Mouse (Mus musculus) ovary, postnatal 36 days (tissue): ENCODE measurements at regions not wholly inside any gene's neighbourhood (a gene's known extent, or its start where the extent isn't known, plus 50 kb on each side); places are given as distances from the start of the nearest gene placed in this dataset.

Source experiments
- DNase-seq: peaks from one replicate; pipeline ENCODE4 v3.0.0; 2022; ENCODE audit warnings: low spot score, mixed read lengths

DNA sequence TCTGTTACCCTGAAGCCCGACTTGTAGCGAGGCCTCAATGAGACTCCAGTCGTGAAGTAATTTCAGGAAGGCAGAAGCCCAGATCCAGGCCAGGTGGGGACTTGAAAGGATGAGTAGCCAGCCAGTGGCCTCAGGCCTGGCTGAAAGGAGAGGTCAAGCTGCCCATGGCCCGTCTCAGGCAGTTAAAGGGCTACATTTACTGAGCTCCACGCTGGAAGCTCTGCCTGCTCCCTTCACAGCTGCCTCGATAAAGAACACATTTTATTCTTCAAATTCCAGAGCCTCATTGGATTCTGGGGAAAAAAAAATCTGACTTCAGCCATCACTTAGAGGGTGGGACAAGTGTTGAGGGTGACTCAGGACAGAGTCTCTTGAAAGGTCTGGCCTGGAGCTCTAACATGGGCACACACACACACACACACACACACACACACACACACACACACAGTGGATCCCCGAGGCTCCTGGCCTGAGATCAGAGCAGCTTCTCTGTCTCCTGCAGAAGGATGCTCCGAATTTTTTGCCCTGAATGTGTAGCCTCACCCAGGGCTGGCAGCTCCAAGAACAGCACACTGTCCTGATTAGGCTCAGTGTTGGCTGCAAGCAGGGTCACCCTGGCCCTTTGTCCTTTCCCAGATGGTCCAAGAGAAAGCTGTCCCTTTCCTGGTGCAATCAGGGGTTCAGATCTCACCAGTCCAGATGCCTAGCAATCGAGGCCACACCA, 53.0 kb downstream of the Gadd45g start:
- DNase-seq: no peak

DNA sequence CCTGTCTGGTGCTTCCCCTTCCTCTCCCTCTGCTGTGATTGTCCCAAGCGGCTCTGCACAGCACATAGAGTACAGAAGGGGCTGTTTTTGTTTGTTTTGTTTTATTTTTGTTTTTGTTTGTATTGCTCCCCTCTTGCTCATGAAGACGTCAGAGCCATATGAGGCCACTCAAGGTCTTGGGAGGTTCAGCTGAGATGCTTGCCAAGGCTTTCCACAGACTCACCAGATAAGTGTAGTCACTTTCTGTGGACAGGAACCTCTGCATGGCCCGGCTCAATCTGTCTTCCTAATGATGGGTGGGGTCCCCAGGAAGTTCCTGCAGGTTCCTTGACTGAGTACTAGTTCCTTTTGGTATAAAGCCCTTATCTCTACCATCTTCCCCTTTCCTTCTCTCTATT, 53.6 kb downstream of the Gadd45g start:
- DNase-seq: no peak

DNA sequence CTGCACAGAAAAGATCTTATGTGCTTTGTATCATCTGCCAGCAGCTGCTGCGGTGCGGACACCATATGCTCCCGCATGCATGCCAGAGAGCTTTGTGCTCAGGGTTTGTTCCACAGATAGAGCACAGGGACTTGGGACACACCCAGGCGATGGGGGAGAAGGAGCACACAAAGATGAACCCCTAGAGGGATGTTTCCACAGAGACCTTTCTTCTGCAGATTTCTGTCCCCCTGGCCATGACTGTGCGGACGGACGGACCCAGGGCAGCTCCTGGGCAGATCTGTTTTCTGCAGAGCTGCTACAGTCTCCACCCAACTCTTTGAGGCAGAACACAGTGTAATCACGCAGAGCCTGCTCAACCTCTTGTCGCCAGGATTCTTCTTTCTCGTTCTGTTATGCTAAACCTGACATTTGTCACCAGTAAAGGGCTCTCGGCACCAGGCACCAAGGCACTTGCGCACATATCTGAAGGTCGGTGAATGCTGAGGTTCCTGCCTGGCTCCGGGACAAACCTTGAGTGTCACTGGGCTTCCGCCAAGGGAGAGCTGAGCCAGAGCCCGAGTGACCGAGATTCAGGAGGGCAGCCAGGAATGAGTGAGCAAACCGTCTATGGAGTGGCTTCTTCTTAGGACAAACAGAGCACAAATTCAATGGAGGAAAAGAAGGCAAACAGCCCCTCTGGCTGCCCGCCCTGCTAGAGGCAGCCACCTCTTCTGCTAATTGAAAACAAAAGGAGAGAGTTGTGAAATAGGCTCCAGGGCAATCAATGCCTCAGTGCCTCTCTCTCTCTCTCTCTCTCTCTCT, 56.2 kb downstream of the Gadd45g start:
- peak; percentile 68 for DNase-seq

DNA sequence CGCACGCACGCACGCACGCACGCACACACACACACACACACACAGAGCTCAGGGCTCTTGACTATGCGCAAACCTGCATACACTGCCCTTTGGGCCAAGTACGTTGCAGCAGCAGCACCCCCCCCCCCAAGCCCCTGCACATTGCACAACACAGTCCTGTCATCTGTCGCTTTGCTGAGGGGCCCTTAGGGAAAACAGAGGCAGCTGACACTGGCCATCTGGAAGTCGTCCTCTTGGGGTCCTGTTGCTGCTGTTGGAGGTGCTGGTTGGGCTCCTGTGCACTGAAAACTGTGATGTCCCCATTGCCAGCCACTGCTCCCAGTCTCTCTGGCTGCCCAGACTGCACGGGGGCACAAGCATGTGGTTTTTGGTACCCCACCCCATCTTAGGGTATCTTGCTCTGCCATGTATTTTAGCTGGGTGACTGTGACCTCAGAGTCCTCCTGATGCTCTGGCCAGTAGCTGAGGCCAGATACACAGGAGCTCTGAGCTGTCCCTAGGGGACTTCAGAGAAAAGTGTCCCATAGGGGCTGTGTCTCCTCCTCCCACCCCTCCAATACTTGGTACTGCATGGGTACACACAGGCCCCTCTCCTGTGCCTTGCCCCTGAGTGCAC, 57.0 kb downstream of the Gadd45g start:
- no peak for DNase-seq

DNA sequence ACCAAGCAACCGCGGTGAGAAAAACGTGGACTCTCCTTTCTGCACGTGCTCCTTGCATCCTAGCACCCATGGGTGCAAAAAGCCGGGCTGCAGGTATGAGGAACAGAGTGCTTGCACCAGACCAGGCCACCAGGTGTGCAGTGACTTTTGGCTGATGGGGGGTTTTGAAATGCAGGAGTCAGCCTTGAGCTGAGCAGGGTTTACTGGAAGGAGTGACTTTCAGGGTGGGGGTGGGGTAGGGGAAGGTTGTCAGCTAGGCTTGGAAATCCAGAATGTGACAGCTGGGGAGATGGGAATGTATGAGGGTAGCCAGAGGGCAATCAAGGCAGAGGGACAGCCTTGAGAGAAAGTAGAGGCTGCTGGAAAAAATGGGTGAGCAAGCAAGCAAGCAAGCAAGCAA, 58.8 kb downstream of the Gadd45g start:
- no peak for DNase-seq

DNA sequence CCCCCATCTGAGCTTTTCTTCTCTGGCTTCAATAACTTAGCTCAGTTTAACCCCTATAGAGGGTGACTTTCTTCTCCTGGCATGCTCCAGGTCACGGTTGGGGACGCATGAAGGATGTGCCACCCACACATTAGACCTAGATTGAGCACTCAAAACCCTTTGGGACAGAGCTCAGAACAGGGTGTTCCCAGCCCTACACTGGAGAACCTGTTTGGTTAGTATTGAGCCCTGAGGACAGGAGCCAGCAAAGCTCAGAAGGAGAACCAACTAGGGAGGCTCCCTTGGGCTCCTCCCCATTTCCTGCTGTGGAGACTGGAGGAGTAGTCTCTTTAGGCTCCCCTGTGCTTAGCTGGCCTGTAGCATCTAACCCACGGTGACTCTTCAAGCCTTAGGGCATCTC, 59.6 kb downstream of the Gadd45g start:
- no peak for DNase-seq

DNA sequence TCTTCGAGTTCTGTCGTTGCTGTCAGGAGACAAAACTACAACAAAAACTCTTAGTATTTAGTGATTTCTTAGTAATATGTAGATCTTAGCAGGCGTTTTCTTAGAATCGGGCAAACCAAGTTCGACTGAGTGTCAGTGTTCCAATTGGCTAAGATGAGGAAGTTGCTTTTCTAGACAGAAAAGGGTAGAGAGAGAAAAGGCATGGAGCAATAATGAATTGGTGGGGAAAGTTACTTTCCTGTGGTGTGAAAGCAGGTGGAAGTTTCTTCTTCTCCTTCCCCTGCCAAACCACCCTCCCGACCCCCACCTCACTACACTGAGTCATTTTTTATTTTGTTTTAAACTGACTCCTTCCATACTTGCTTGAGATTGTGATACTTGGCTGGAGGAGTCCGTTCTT, 62.0 kb downstream of the Gadd45g start:
- DNase-seq: no peak

DNA sequence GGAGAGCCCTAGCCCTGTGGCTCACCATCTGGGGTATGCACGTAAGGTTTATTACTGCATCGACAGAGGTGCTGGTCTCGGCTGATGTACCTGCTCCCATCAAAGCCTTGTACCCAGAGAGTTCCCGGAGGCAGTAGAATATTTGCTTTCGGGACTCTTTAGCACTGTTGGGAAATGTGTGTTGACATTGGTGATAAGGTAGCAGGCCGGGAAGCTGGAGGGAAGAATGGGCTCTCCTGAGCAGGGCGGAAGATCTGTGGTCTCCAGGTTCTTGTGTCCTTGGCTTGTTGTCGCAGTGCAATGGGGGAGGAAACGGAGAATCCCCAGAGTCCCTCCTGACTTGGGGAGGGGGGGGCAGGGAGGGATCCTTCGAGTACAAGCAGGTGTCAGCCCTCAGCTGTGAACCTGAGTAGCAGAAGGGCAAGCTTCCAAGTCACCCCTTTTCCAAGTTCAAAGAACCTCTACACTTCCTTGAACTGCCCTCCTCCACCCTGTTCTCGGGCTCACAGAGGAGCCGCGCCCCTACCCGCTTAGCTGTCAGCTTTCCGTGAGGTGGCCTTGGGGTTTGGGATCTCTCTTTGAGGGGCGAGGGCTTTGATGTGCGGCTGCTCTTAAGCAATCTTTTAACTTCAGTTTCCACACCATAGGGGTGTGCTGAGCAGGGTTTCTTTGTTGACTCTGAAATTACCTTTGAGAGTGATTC, 65.0 kb downstream of the Gadd45g start:
- DNase-seq: no peak

DNA sequence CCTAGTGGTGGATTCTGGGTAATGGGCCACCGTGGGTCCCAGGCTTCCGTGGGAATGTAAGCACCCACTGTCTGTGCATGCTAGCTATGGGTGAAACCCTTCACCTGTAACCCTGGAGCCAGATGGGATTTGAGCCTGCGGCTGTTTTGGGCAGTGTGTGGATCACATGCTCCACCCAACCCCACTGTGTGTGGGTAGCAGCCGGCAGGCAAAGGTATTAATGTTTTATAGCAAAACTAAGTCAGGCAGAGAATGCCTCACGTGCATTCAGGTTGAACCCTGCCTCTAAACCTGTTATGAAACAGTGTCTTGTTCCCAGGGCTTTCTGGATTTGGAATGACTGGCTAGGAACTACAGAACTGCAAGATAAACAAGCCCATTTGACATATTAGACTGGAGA, 66.0 kb downstream of the Gadd45g start:
- DNase-seq: no peak

DNA sequence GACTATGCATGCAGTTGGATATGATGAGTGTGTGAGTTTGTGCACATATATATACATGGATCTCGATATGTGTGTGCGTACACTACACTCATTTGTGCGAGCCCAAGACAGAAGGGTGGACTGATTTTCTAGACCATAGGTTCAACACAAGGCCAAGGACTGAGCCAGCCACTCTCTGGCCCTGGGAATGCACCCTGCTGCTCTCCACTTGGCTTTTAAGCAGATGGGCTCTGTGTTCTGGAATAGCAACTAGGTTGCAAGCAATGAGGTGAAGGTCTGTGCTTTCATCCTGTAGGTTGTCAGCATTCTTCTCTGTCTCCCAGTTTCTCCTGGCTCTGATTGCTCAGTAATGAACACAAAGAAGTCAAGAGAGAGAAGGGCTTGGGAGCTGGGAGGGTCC, 66.5 kb downstream of the Gadd45g start:
- no peak for DNase-seq

DNA sequence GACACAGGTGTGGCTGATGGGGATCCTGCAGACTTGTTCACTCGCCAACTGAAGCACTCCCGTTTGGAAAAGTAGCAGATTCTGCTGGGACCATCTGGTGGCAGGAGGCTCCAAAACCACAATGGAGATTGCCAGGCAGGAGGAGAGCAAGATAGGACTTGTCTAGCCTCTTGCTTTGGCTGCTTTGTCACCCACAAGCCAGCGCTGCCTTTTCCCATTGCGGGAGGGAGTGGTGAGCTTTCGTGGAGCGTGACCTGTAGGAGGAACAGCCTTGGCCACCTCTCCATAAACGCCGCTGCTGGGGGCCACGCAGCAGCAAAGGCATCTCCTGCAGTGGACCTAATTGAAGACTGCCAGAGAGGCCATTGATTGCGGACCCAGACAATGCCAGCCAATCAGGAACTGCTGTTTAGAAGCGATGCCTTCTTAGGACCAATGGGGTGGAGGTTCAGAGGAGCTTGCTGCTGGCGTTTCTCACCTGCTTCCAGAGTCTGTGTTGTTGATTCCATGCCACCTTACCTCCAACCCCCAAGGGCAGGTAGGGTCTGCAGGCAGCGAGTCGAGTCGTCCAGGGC, 70.3 kb downstream of the Gadd45g start:
- peak; percentile 30 for DNase-seq

DNA sequence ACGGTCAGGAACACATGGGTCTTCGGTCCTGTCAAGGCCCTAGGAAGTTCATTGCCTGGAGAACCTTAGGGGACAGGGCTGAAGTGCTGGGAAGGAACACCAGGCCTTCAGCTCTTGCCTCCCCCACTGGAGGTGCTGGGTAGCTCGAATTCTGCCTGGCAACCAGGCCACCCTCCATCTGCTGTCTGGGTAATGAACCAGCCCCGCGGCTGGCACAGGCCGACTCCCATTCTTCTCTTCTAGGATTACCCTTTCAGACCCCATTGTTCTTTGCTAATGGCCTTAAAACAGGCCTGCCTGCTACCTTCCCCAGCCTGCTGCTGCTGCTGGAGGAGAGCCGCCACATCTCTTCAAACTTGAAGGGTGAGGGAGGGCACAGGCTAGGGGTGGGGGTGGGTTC, 71.2 kb downstream of the Gadd45g start:
- no peak for DNase-seq

DNA sequence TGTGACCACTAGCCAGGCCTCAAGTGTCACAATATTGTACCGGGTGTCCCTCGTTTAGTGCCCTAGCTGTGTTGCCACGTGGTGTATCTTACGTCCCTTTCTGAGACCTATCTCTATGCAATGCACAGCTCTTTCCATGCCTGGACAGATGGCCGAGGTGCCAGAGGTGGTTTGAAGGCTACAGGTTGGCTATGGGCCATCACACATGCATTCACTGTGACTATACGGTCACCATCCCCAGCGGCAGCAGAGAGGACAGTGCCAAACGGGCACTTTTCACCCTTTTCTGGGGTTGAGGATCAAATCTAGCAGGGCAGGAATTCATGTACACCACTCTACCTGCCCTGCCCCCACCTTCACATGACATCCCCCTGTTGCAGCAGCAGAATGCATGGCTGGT, 71.6 kb downstream of the Gadd45g start:
- no peak for DNase-seq

DNA sequence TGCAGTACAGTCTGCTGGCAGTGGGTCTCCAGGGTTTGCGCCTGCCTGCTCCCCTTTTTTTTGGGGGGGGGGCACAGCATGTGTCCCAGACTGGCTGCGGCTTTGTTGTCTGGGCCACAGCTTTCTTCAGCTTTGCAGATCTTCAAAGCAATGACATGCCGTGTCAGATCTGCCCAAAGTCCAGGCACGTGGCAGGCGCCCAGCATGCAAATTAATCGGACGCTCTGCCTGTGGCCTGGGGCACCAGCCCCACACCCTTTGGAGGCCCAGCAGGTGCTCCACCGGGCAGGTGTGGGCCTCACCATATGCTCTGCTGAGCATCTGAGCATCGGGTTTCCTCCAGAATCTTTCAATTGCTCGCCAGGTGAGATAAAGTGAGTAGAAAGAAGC, 72.3 kb downstream of the Gadd45g start:
- no peak for DNase-seq

DNA sequence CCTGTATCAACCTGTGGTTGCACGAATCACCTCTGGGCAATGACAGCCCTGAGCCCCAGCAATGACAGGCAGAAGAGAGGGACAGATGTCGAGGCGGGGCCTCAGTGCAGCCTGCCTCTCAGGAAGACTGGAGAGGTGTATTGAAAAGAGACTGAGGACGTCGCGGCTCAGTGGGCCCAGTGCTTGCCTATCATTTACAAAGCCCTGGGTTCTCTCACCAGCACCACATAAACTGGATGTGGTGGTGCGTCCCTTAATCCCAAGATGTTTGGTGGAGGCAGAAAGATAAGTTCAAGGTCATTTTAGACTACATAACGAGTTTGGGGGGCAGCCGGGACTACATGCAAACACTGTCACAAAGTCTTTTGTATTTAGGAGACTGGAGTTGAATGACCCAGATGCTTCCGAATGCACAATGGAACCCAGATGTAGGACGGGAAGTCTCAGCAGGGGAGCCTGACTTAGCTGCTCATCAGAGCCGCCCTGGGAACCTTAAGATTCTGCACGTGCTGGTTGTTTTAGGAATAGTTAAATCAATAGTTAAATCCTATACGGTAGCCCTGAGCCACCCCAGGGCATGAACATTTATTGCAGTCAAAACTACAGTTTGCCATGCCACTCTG, 72.8 kb downstream of the Gadd45g start:
- DNase-seq: no peak

DNA sequence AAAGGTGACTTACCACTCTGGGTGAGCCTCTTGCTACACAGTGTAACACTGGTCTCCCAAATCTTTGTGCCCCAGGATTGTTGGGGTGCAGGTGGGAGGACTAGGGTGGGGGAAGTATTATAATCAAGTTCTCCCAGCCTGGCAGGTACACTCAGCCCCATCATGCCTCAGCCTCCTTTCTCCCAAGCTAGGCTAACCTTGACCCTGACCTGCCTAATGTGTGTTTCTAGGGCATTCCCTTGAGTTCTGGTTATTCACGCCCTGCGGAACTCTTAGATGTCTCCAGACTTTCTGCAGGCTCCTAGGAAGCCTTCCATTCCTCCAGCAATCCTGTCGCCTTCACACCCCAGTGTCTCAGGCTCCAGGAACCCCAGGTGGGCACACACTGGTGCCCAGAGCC, 73.5 kb downstream of the Gadd45g start:
- no peak for DNase-seq

DNA sequence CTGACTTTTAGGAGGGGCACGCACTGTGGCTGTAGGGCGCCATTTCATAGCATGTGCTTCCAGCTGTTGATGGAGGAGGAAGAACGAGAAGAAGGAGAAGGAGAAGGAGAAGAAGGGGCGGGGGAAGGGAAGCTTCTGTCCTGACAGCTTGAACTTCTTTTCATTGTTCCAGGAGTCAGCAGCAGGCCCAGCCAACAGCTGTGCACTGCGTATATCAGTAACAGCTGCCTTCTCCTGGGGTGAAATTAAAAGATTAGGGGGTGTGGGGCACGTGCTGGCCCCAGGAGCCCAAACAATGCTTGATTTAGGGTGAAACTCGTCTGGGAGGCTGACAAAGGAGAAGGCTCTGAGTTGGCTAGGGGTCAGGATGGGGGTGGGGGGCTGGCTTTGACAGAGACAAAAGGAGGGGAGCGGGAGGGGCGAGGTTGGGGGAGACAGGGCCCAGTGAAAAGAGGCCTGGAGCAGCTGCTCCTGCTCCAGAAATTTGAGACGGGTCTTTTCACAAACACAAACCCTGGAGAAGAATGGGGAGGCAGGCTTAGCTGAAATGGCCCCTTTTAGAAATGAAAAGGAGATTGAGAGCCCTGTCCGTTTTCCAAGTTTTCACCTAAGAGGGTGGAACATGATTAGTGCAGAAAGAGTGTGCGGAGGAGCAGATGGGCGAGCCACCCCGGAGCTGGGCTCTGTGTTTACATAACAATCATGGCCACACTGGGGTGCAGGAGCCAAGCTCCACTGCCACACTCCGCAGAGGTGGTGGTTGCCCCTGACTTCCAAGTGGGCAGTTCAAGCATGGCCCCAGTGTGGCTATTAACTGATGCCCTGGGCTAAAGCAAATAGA, 74.3 kb downstream of the Gadd45g start:
- DNase-seq: no peak

DNA sequence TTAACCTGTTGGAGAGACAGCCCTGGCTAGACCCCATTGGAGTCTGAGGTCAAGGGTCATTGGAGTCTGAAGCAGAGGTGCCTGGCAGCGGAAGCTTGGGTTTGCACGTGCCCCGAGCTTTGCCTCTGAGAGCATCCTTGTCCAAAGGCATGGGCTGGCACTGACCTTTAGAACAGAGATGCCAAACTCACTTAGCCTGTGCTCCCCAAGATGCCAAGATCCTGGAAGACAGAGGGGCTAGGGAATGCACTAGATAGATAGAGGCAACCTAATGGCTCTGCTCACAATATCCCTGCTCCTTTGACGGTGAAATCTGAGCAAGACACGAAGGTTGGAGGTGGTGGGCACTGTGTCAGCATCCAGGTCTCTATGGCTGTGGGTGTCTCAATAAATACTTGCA, 75.1 kb downstream of the Gadd45g start:
- no peak for DNase-seq

DNA sequence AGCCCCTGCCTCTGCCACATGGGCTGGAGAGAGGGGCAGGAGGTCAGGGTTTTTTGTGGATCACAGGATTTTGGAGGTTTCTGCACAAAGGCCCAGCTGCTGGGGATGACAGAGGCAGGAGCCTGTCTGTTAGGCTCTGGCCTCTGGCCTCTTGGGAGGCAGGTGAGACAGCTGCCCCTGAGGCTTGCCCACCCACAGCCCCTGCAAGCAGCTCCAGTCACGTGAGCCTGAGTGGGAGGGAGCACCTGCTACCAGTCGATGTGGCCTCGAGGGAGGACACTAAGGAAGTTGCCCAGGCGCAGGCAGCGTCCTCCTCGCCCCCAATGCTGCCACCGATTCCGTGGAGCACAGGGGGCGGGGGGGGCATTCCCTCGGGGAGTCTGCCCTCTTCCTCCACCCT, 80.3 kb downstream of the Gadd45g start:
- DNase-seq: no peak

DNA sequence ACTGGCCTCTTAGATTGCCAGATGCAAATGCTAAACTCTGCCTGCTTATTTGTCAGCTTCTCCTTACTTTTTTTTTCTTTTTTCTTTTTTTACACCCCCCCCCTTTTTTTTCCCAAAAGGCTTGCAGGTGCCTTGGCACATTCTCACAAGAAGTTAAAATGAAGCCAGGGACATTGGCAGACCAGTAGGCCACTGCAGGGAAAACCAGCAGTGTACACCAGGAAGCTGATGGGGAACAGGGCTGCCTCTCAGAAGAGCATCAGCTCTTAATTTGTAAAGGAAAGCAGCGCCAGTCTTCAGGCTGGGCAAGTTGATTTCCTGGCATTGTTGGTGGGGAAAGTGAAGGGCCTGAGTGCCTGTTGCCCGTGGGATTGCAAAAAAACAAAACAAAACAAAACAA, 83.3 kb downstream of the Gadd45g start:
- no peak for DNase-seq

DNA sequence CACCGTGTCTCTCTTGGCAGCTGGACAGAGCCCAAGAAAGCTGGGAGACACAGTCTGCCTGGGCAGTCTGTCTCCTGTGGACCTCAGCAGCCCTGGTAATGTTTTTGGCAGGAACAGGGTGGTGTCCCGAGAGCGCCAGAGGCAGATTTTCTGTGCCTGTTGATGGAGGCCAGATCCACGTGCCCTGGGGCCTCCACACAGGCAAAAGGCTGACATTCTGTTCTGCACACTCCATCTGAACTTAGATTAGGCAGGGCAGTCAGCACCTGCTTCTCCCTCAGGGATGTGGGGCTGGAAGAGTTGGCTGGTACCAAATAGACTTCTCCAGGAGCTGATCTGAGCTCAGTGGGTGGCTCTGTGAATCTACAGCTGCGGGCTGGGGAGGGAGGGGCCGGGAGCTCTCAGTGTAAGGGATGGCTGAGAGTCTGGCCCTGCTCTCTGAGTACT, 83.8 kb downstream of the Gadd45g start:
- peak; percentile 24 for DNase-seq
